Mouse (Mus musculus) liver (tissue): ENCODE results near the gene Polr3h.
"Not testable (repeated sequence)": the region's sequence is repeated elsewhere in the genome, so short reads cannot be mapped to it uniquely, and the experiment has no call there.

ENCODE experiments used
- DNase-seq: peaks from one replicate; pipeline ENCODE4 v3.0.0-alpha.2; 2020; ENCODE audit warnings: mixed read lengths

Gene Polr3h

GRCm38 (mm10) chr15:81915663-81916062, 10.4 kb downstream of the Polr3h start:
- no peak for DNase-seq

DNA sequence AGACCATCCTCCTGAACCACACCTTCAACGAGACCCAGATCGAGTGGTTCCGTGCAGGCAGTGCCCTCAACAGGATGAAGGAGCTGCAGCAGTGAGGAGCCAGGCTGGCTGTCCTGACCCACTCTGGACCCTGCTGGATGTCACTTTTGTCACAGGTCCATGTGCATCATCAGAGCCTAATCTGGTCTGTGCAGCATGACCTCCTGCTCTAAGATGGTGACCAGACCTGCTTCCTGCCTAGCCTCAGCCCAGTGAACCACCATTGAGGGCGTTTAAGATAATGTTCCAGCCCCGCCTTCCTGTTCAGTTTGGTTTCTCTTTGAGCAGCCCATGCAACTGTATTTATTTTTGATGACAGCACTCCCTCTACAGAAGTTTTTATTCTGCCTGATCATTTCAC, 11.4 kb downstream of the Polr3h start:
- peak; percentile 22 for DNase-seq

DNA sequence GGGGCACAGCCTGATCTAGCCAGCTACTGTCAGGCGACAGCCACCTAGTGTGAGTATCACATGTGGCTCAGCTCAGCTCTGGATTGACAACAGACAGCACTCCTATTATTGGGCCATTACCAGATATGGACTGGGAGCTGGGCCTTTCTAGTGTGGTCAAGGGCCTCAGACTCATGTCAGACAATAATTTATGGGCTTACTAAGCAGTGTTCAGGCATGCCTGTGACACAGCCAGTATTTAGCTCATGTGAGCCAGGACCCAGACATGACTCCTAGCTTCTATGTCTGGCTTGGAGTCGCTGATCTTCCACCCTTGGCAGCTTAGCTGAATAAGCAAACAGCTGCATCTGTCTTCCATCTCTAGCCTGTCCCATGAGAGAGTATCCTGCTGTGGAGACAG, 13.5 kb downstream of the Polr3h start:
- no peak for DNase-seq

- DNase-seq, result not testable (repeated sequence)
These were observed 17.3 kb downstream of the Polr3h start for GRCm38 (mm10) chr15:81908767-81909166.

GRCm38 (mm10) chr15:81907953-81908352, 18.1 kb downstream of the Polr3h start:
- no peak for DNase-seq

DNA sequence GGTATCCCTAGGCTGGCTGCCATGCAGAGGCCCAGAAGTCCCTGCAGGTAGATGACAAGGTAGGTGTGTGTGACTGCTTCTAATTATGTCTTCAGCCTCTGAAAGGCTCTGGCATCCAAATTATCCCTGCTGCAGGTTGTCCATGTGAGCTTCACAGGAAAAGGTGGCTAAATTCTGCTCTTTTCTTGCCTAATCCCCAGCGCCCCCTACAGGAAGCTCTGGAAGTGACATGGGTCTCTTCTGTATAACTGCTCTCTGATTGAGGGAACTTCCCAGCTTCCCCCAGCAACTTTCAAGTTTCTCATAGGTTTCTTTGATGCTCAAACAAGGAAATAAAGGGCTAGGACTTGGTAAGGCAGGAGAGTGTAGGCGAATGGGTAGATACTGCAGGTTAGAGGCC, 21.1 kb downstream of the Polr3h start:
- DNase-seq, result peak; percentile 84

- no peak for DNase-seq
These were observed 27.3 kb downstream of the Polr3h start for GRCm38 (mm10) chr15:81898751-81899150.

- no peak for DNase-seq
These were observed 28.3 kb downstream of the Polr3h start for GRCm38 (mm10) chr15:81897607-81898285.

DNA sequence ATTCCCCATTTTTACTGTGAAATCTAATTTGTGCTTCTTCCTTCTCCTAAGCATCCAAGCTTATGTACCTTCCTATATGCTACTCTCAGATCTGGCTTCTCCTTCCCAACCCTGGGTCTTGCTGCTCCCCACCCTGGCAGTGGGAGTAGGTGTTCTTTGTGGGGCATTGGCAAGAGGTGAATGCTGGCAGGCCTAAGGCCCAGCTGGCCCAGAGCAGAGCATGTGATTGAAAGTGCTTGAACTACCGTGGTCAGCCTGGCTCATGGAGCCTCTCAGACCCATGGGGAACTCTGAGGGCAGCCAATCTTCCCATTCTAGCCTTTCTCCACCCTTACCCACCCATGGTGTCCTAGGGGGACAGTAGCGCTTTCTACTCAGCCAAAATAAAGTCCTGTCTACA, 29.6 kb downstream of the Polr3h start:
- no peak for DNase-seq

DNA sequence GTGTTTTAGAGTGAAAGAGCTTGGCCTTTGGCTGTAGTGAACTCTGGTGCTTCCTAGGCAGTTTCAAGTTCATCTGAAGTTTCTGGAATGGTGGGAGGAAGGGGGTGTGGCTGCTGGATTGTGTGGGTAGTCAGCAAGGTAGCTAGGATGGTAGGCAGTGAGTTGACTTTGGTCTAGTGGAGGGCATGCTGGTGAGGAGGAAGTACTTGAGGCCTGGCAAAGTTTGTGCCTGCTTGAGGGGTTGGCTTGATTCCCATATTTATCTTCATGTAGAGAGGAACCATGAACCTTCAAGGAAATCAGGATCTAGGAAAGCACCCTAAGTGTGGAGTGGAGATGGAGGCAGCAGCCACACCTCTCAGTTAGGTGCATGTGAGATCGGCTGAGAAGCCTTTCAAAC, 32.0 kb downstream of the Polr3h start:
- no peak for DNase-seq

DNA sequence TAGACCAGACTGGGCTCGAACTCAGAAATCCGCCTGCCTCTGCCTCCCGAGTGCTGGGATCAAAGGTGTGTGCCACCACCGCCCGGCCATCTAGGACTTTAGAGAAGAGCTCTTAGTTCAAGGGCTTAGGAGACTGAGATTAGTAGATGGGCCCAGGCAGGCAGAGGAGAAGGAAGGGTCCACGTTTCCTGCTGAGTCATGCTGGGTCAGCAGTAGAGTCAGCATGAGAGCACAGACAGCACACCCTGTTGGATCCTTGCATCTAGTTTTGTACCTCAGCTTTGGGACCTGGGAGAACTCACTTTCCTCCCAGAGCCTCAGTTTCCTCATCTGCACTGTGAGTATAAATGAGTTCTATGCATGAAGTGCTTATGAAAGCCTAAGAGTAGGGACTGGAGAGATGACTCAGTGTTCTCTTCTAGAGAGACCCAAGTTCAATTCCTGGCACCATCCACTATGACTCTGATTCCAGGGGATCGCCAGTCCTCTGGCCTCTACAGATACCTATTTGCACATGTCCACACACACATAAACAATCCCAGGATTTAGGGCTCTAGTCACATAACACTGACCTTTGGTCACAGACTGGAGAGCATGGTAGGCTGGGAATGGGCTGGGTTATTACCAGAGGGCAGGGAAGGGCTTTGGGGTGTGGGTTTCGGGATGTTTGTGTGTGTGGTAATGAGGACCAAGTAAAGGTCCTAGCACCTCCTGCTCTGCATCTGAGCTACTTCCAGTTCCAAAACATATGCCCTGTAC, 34.0 kb downstream of the Polr3h start:
- DNase-seq, result peak; percentile 92

DNA sequence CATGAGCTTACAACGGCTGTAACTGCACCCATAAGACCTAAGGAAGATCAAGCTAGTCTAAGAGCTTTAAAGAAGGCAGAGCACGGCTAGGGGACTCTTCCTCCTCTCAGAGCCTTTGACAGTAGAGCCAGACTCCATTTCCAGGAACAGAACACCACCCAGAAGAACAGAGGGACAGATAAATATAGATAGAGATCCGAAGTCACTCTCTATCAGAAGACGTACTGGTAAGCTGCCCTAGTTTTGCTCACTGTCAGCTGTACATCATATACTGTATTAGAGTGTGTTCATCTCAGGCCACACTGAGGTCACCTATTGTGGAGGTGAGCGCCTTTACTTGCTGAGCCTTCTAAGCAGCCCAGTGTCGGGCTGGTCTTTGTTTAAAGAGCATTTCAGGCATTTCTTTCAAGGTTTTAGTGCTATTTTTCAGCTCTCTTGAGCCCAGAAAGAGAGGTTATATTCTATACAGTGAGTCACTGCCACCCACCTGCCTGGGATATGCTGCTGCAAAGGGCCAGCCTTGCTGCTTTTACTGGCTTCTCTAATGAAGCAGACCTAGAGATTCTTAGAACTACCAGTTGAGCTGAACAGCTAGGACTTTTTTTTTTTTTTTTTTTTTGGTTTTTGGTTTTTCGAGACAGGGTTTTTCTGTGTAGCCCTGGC, 34.8 kb downstream of the Polr3h start:
- DNase-seq, result no peak

GRCm38 (mm10) chr15:81889175-81889574, 36.9 kb downstream of the Polr3h start:
- DNase-seq, result no peak

GRCm38 (mm10) chr15:81886795-81887550, 39.1 kb downstream of the Polr3h start:
- DNase-seq, result no peak

- no peak for DNase-seq
These were observed 40.6 kb downstream of the Polr3h start for GRCm38 (mm10) chr15:81885418-81885934.

DNA sequence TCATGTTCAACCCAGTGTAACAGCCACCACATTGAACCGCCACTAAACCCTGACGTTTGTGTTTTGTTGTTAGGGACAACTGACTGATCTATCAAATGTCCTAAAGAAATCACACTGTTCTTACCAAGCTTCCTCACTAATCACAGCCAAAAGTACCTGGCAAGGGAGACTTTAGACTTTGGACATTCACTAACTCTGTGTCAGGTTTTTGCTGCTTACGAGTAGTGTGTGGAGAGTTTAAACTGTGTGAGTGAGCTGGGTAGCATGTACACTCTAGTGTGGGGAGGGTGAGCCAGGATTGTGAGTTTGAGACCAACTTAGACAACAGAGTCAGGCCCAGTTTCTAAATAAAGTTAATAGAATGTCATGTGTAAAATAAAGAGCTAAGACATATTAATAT, 43.7 kb downstream of the Polr3h start:
- no peak for DNase-seq

- DNase-seq, result no peak
These were observed 46.3 kb downstream of the Polr3h start for GRCm38 (mm10) chr15:81879531-81880401.

DNA sequence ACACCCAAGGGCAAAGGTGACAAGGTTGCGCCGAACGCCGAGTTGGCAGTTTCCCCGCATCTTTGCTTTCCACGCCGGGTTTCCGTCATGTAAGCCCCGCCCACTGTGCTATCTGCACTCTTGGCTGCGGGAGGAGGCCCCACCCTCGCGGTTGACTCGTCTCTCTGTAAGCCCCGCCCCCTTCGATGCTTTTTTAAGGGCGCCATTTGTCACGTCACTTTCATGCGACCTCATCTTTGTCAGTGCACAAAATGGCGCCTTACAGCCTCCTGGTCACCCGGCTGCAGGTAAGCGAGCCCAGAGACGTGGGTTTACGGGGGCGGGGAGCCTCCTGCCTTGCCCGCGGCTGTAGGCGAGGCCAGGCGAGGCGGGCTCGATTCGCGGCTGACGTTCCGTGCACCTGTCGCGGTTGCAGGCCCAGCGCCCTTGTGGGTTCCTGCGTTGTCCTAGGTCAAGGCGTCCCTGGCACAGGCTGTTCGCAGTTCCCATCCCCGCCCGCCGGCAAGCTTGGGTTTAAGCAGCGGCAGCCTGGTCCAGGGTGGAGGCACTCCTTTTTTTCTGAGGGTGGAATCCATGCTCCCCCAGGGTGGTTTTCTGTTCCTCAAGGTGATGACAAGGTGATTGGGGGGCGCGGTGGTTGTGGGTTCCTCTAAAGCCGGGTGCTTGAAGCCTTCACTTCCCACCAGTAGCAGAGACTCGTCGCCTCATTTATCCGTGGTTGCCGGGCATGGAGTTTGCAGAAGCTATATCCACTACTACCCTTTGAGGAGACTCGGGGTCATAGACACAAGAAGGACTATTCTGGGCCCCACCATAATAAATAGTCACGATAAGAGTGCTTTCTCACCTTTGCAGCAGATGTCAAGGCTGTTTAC, 53.5 kb downstream of the Polr3h start, which contains the start of gene Aco2:
Gene Aco2 (plus strand): TSS at position 48 of the 875 bp plus-strand sequence.
- peak; percentile 99 for DNase-seq

DNA sequence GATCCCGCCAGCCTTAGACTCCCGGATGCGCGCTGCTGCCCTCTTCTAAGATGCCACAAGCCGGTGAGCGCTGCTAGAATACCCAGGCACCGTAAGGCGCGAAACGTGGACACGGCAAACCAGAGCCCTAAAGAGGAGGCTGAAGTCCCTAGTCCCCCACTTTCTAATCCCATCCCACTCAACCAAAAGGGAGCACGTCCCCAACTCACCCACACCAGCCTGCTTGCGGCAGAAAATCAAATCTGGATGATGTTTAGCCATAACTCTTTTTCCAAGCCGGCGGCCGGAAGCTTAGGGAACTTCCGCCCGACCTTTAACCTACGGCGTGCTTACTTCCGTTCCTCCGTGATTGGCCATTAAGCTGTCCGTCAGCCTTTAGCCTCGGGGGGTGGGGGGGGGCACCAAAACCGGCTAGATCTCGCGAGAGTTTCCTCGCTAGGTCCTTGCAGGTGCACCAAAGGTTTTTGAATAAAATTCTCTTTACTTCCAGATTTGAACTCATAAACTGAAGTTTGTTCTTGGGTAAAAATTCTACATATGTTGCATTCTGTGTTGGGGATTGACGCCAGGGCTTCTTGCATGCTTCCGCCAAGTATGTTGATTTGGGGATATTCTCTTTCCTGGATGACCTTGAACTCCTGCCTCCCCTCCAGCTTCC, 54.3 kb downstream of the Polr3h start, which contains the start of gene Phf5a:
Gene Phf5a (minus strand): TSS at position 308 of the 658 bp plus-strand sequence.
- DNase-seq, result peak; percentile 95

DNA sequence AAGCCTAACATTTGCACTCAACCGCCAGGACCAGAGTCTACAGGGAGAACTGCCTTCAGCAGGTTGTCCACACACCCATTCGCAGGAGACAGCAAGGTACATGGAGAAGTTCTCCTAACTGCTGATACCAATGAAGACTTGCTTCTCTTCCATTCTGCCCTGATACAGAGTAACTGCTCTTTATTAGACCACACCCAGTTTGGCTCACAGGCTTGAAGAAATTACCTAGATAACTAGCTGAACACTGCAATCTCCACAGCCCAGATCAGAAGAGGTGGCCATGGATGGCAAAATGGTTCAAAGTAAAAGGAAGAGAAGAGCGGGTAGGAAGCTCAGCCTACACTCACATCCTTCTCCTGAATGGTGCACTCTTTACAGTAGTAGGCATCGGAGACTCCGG, 56.1 kb downstream of the Polr3h start:
- DNase-seq, result no peak
